Mouse (Mus musculus): ENCODE data around the gene Tubal3.
"Not testable (repeated sequence)": the region's sequence is repeated elsewhere in the genome, so short reads cannot be mapped to it uniquely, and the experiment has no call there.

Gene Tubal3

DNA sequence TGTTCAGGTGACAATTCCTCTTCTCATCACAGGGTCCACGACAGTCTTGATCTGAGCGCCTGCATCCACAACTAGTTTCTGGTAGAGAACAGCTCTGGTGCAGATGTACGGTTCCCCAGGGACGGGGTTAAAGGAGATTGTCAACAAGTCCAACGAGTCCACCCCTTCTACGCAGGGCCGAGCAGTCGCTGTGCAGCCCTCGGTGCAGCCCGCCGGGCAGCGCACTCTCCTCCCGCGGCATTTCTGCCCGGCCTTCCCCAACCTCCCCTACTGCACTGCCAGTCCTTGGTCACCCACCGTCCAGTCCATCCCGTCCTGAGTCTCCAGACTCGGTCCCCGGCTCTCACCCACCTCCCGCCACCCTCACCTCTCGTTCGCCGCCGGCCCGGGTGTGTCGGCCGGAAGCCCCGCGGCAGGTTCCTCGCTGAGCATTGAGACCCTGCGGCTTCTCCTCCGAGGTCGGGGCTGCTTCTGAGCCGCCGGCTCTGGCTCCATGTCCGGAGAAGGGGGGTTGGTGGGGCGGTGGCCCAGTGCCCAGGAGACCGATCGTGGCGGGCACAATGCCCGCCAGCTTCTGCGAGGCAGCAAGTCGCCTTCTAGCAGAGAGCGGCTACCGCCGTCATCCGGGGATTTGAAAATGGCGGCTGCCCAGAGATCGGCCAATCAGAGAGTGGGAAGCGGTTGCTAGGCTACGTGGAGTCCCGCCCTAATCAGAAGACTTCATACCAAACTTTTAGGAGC is at the start of gene Tubal3, which contains the start of gene Net1:
Gene Tubal3 (plus strand): TSS at position 704 of the 741 bp plus-strand sequence.
Gene Net1 (minus strand): TSS at position 650 of the 741 bp plus-strand sequence.
- peak; percentile 81 to 88 for DNase-seq (ENCODE audit: low spot score in 2 of 2)

DNA sequence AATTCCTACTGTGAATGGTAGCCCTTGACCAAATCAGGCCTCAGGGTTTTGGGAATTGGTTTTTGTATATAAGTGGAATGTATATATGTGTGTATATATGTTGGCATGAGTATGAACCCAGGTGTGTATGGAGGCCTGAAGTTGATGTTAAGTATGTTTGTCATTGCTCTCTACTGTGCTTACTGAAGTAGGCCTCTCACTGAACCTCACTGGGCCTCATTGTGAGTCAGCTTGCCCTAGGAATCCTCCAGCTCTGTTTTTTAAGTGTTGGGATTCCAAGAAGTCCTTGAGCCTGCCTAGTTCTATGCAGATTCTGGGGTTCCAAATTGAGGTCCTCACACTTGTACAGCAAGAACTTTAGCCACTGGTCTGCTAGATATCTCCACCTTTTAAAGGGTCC is 48.2 kb upstream of the Tubal3 start:
- no peak for DNase-seq (ENCODE audit: low spot score in 2 of 2)

DNA sequence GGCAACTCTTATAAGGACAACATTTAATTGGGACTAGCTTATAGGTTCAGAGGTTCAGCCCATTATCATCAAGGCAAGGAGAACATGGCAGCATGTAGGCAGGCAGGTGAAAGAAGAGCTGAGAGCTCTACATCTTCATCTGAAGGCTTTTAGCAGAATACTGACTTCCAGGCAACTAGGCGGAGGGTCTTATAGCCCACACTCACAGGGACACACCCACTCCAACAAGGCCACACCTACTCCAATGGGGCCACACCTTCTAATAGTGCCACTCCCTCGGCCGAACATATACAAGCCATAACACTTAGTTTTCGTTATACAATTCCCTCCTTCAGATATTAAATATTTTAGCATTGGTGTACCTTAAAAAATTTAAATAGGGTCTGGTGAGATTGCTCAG is 45.2 kb upstream of the Tubal3 start:
- no peak for DNase-seq (ENCODE audit: low spot score in 2 of 2)

DNA sequence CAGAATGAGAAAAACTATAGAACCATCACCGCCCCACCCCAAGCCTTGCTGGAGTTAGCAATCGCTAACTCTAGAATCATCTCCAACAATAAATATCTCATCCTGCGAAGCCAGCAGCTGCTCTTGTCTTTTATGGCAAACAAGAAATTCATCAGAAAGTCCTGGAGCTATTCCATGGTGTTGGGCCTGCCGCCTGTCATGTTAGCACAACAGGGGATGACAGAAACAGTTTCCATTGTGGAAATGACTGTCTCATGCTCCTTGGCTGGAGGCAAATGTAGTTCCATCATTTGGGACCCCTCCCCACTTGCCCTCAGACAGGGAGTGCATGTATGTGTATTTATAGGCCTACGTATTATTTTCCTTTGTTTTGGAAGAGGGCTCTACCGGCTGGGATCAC is 41.6 kb upstream of the Tubal3 start:
- no peak for DNase-seq (ENCODE audit: low spot score in 2 of 2)

DNA sequence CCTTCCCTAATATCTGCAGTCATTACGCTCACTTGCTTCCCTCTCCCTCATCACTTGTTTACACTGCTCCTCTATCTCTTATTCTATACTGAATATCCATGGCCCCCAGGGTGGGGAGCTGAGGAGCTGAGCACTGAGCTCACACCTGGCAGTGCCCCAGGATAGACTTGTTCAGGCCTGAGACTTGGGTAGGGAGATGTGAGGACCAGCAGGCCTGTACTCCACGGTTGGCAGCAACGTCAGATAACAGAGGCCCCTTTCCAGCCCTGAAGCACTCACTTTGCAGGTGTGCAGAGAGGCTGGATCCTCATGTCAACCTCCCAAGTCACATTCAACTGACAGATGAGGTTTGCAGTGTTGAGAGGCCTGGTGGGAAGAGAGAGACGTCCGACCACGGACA is 40.9 kb upstream of the Tubal3 start:
- DNase-seq (ENCODE audit: low spot score in 2 of 2), result no peak

DNA sequence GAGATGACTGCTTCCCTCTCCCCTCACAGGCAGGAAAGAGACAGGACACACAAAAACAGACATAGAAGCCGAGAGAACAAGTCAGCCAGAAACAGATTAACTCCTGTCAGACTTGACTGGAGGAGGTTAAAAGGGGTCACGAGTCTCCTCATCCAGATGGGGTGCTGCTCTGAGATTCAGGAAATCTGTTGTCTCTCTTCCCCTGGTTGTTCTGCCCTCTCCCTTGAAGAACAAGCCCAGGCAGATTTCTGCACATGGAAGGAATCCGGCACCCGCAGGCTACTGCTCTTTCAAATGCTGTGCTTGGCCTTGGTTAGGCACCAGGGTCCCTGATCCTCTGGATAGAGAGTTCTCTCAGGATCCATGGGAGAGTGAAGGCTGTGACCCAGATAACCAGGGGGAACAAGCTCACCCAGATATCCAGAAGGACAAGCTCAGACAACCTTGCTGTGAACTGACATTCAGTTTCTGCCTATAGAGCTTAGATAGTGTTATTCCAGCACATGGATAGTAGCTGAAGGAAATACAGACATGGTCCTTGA is 40.3 kb upstream of the Tubal3 start:
- DNase-seq (ENCODE audit: low spot score in 2 of 2), result no peak

DNA sequence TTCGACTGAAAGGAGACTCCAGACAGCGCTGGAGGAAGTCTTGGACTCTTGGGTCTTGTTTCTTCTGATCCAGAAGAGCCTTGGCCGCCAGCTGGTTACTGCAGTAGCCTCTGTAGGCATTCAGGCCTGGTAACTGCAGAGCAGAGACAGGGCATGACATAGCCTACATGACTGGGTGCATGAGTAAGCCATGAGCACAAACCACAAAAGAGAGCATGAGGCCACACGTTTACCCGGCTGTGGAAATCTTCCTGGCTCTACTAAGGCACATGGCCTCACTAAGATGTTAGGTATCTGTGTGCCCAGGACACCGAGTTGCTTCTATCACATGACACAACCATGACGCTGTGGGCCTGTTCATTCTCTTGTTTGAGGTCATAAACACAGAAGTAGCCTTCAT is 31.4 kb upstream of the Tubal3 start:
- no peak for DNase-seq (ENCODE audit: low spot score in 2 of 2)

DNA sequence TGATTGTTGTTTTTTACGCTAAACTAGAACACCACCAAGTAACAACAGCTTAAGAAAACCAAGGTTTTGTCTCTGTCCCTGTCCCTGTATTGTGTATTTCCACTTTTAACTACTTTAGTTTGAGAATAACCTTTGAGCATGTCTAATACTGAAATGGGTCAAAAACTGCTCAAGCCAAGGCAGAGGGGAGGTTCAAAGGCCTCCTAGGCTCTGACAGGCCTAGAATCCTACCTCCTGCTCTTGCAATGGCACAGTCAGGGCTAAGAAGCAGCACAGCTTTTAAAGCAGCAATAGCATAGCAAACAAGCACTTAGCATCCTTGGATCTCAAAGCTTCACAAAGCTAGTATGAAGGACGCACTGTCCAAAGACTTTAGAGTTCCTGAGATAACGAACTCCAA is 29.0 kb upstream of the Tubal3 start:
- DNase-seq (ENCODE audit: low spot score in 2 of 2), result no peak

DNA sequence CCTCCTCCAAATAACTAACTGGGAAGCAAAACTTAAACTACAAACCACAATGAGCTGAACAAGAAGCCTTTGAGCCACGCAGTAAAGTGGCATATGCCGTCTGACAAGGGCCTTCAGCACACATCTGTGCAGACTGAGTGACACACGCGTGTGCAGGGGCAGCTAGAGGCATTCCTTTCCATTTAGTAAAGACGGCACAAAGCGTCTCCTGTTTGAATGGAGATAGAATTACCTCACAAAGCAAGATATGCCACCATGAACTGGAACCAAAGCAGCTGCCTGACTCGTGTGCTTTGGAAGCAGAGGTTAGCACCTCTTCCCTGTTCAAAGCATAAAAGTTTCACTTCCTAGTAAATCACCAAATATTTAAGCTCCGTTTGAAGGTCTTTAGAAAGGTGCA is 28.0 kb upstream of the Tubal3 start:
- DNase-seq (ENCODE audit: low spot score in 2 of 2), result no peak

DNA sequence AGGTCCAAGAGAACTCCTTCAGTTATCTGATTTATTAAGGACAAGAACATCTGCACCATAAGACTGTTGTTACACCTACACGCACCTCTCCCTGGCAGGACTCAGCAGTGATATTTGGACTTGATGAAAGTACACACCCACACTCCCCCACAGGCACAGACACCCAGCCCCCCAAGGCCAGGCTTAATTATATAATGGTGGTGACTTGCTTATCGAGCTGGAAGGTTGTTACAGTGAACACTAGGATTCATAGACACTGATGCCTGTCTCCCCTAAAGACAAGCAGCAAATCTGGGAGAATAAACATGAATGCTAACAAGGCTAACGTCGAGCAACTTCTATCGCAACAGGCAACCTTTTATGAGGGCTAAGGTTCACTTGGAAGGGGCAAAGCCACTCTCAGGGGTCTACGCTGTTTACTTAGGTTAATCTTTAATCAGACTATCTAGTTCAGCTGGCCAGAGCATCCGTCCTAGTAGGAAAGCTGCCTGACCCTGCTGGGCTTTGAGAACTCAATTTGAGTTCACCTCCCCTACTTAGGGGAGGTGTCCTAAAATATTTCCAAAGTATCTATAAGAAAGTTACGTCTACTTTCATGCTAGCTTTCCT is 26.5 kb upstream of the Tubal3 start:
- no peak for DNase-seq (ENCODE audit: low spot score in 2 of 2)

DNA sequence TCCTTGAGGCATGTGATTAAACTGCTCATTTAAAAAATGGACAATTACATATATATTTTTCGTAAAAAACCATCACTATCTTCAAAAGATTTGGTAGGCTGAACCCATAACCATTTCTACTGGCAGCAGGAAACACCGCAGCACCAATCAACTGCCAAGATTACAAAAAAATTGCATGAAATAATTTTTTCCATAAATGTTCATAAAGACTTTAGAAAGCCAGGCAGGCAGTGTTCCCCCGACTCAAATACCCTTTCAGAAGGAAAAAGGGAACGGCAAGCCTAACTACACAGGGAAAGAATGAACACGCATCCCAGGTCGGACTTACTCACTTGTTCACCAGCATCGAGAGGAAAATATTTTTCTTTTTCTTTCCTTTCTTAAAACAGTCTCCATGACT is 25.5 kb upstream of the Tubal3 start:
- no peak for DNase-seq (ENCODE audit: low spot score in 2 of 2)

DNA sequence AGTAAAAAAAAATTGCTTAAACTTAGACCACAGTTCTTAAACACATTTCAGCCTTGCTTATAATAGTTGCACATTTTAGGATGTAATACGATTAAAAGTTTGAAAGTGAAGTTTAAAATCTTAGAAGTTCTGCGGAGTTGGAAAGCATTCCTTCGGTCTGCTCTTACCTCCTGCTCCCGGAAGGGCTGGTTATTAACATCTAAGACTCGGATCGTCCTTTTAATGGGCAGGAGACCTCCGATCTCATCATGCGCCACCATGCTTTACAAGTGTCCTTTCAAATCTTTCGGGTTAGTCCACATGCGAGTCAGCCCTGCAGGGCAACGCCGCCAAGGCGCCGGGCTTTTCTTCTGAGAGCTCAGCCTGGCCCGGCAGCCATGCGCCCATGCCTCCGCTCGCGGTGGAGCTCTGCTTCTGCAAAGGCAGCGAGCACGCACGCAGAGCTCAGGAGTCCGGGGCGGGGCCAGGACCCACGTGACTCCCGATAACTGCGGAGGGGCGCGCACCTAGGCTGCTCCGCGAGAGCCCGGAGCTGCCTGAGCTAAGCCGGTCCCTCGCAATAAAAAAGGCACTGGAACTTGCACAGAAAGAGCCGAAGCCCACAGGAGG is 24.8 kb upstream of the Tubal3 start:
- peak; percentile 71 to 84 for DNase-seq (ENCODE audit: low spot score in 2 of 2)

DNA sequence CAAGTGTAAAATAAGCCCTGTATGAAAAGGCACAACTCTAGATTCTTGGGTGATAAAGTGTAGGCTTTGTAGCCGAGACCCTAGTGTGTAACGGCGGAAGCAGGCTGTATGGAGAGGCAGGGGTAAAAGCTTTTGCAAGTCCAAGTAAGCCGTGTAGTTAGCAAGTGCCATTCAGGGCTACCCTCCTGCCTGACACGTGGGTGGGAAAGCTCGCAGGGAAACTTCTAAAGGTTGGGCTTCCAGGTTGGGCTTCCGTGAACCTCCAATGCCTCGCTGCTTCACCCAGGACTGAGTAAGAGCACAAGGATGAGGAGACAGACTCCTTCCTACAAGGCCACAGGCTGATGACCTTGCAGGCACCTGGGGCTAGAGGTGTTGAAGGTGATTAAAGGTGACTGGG is 23.5 kb upstream of the Tubal3 start:
- DNase-seq (ENCODE audit: low spot score in 2 of 2), result no peak

DNA sequence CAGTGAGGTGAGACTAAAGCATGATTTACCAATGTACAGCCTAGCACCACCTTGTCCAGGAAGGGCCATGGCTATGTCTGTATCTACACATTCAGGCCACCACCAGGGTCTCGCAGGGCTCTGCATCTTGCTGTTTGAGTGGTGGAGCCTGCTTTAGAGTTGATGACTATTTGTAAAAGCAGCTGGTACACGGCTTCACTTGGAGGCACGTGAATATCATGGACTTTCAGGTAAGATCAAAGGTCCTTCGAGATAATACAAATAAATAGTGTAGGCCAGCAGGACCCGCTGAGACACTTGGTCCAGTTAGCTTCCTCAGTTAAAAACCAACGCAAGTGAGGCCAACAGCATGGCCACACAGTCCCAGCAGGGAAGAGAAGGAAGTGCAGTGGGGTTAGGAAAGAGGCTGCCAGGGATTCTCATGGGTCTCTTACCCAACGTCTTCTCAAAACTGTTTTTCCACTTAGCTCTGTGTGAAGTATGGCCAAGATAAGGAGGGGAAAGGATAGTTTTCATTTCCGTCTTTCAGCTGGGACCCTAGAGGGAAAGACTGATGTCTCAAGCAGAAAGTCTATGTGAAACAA is 22.6 kb upstream of the Tubal3 start:
- no peak for DNase-seq (ENCODE audit: low spot score in 2 of 2)

DNA sequence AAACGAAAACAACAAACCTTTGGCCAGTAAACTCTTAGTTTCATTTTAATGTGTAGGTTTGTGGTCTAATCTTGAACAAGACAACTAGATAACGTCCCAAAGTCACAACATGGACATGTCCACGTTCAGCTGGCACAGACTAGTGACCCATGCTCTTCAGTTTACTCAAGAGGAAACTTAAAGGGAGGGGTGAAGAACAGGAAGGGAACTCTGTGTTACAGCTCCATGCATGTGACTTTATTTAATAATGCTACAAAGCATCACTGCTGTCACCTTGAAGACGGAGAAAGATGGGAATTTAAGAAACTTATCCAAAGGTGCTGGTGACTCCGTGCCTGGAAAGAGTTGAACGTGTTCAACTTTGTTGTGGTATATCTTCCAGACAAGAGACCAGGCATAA is 22.0 kb upstream of the Tubal3 start:
- DNase-seq (ENCODE audit: low spot score in 2 of 2), result no peak

DNA sequence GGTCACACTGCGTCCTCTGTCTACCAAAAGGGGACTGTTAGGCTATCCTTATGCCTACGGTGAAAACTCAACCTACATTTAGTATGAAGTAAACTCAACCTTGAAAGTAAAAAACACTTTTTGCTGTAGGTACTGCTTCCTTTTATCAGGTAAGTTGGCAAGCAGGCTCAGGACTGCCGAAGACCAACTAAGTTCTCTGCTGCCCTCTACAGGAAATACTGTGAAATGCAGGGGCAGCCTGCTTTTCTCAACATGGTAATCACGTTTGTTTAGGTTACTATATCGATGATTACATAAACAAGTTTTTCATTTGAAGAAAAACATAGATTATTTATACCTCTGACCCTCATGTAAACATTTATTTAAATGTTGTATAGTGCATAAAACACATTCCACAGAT is 21.2 kb upstream of the Tubal3 start:
- DNase-seq (ENCODE audit: low spot score in 2 of 2), result peak in 1 of 2 experiments; percentile 66

DNA sequence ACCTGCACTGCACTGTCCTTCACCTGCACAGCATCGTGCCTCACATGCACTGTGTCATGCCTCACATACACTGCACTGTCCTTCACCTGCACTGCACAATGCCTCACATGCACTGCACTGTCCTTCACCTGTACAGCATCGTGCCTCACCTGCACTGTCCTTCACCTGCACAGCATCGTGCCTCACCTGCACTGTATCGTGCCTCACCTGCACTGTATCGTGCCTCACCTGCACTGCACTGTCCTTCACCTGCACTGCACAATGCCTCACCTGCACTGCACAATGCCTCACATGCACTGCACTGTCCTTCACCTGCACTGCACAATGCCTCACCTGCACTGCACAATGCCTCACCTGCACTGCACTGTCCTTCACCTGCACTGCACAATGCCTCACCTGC is 19.9 kb upstream of the Tubal3 start:
- DNase-seq (ENCODE audit: low spot score in 2 of 2), result not testable (repeated sequence)

DNA sequence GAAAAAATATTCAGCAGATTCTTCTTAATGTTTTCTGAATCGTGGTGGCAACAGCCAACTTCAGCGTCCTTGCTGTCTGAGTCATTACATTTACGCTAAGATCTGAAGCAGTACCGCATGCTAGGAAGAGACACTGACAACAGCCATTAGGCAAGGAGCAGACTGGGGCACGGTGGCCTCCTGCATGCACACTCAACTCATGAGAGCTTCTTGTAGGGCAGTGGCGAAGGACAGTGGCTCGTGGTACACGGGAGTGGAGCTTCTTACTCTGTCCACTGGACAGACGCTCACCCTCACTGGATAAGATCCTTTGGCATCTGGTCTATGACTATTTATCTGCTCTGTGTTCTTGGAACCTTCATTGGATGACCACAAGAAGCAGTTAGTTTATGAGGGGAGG is 18.8 kb upstream of the Tubal3 start:
- DNase-seq (ENCODE audit: low spot score in 2 of 2), result no peak

DNA sequence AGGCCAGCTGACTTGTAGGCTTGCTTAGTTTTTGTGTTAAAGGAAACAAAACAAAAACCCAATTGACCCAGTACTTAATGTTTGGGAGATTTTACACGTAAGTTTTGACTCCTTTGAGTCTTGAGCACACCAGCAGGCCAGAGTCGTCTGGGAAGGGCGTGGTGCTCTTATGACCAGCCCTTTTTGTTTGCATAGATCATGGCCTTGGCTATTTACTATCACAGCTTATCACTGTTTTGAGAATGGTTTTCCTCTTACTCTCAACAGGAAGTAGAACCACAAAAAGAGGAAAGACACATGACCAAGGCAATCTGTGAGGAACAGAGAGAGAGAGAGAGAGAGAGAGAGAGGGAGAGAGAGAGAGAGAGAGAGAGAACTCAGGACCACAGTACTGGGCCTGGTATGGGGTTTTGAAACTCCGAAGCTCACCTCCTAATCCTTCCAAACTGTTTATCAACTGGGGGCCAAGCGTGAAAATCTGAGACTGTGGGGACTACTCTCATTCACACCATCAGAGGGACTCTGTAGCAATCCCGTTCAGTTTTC is 10.8 kb upstream of the Tubal3 start:
- no peak for DNase-seq (ENCODE audit: low spot score in 2 of 2)

DNA sequence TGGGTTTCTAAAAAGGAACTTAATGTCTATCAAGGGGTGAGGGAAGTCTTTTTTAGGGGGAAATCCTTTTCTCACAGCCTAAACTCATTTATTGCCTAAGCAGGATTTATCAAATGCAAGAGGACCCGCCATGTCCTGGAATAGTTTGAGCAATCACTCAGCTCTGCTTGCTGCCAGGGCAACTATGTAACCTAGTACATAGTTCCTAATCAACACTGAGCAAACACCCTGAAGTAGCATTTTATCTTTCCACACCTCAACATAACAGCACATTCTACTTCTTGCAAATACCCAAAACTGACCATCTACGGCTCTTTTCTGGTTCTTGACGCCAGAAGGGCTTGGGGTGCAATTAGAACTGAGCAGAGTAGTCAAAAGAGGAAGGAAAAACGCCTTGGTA is 9.8 kb upstream of the Tubal3 start:
- DNase-seq (ENCODE audit: low spot score in 2 of 2), result no peak

DNA sequence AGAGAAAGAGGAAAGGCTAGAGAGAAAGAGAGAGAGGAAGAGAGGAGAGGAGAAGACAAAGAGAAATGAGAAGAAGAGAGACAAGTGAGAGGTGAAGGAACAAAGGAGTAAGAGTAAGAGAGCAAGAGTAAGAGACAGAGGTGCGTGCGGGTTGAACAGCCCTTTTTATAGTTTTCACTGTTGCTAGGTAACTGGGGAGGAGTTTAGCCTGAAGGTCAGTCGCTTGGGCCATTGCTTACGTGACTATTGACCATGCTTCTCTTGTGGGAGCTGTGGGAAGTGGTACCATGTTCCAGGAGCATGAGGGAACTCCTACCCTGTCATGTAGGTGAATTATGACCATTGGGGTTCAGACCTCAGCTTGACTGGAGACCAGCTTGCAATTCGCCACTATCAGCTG is 7.7 kb upstream of the Tubal3 start:
- DNase-seq (ENCODE audit: low spot score in 2 of 2), result no peak

DNA sequence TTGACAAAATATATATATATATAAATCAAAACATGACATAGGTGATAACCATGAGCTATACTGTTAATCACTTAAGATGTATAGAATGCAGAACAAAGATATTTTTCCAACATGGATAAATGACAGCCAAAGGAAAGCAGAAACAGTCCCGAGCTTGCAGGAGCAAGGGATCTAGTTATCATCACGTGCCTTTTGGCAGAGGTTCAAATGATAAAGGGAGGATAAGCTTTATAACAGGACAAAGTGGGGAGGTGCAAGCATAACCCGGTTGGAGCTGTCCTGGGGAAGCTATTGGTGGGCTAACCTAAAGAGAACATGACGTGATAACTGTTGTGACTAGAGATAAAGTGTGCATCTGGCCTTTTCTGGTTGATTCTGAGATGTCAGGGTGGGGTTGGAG is 4.6 kb upstream of the Tubal3 start:
- no peak for DNase-seq (ENCODE audit: low spot score in 2 of 2)
